Mouse (Mus musculus) hindbrain, postnatal 0 days (tissue): ENCODE results near the gene Wfs1. TPM values are rescaled to one million over a fixed set of nuclear protein-coding genes. Genes with fewer than 3 reads are reported as not detected.
"Not testable (repeated sequence)": the region's sequence is repeated elsewhere in the genome, so short reads cannot be mapped to it uniquely, and the experiment has no call there.

ENCODE experiments used
- ATAC-seq: fragments of 200-750 bp; cut with Nextera tagmentation; 2 replicates; pipeline ENCODE4 v1.8.0; 2017; ENCODE audit warnings: mild to moderate bottlenecking, moderate TSS enrichment, moderate library complexity
- DNase-seq: peaks from one replicate; pipeline ENCODE4 v3.0.0-alpha.2; 2015; ENCODE audit warnings: low spot score
- H3K27ac ChIP-seq: fragments of 300-500 bp; sonication (generic); 2 replicates; pipeline ENCODE4 v1.5.1; 2014; ENCODE audit warnings: mild to moderate bottlenecking
- H3K27me3 ChIP-seq: fragments of 300-500 bp; sonication (generic); 2 replicates; pipeline ENCODE4 v1.6.1; 2014; ENCODE audit warnings: low read length, mixed read lengths; ENCODE audit not compliant: insufficient read depth
- H3K36me3 ChIP-seq: fragments of 300-500 bp; sonication (generic); 2 replicates; pipeline ENCODE4 v1.6.1; 2014; ENCODE audit warnings: low read length, mixed read lengths; ENCODE audit not compliant: insufficient read depth
- H3K4me1 ChIP-seq: fragments of 300-500 bp; sonication (generic); 2 replicates; pipeline ENCODE4 v1.6.1; 2014; ENCODE audit warnings: antibody characterized with exemption, low read length, mixed read lengths; ENCODE audit not compliant: insufficient read depth
- H3K4me2 ChIP-seq: fragments of 300-500 bp; sonication (generic); 2 replicates; pipeline ENCODE4 v1.6.1; 2014; ENCODE audit warnings: low read depth, mild to moderate bottlenecking, low read length, moderate library complexity, mixed read lengths
- H3K4me3 ChIP-seq: fragments of 300-500 bp; sonication (generic); 2 replicates; pipeline ENCODE4 v1.5.1; 2014; ENCODE audit warnings: low read length
- H3K9ac ChIP-seq: fragments of 300-500 bp; sonication (generic); replicated peaks from 2 replicates; pipeline ENCODE4 v1.6.1; 2014; ENCODE audit warnings: mild to moderate bottlenecking, low read length, moderate library complexity, mixed read lengths
- H3K9me3 ChIP-seq: fragments of 300-500 bp; sonication (generic); 2 replicates; pipeline ENCODE4 v1.6.1; 2016; ENCODE audit warnings: low read length, mixed read lengths
- CTCF ChIP-seq: IDR thresholded peaks from 2 replicates; pipeline ENCODE4 v1.5.1; 2016; ENCODE audit warnings: antibody characterized with exemption, control low read depth, low read depth
- WGBS: fragments of 180-500 bp; shearing (Covaris S2); extraction: QIAGEN DNeasy Blood & Tissue Kit; methylation state at CpG from one replicate; pipeline ENCODE4 v1.1.7; 2014; 5-methylcytosine and 5-hydroxymethylcytosine counted together
- polyA plus RNA-seq: library from polyadenylated mRNA; unstranded; fragments of >200 nt; fragmentation: Nextera tagmentation; extraction: Ambion mirVana; gene quantifications from 2 replicates; pipeline ENCODE4 v1.2.1, GENCODE M21; 2015
- total RNA-seq: library from RNA; depleted of rRNA; stranded (reverse); fragments of >200 nt; gene quantifications from 2 replicates; pipeline ENCODE4 v1.2.3, GENCODE M21; 2014

Wfs1 gene
- total and polyA plus RNA-seq, 2 experiments from 2014 or later: 8.7 to 14.0 TPM

- H3K27me3 ChIP-seq: no peaks in the 10 kb centered on the region
- H3K9ac ChIP-seq: no peak overlapping the region
- H3K27ac ChIP-seq: no peak overlapping the region
- WGBS: 26% methylated on average over 5 of the region's 5 CpGs
- ATAC-seq (peak; percentile 41), DNase-seq (peak; percentile 89)
- no peaks in the 10 kb centered on the region for H3K4me1 ChIP-seq
- no peak overlapping the region for H3K4me2 ChIP-seq
- no peaks in the 10 kb centered on the region for H3K9me3 ChIP-seq
- H3K4me3 ChIP-seq: no peak overlapping the region
- peaks cover 9% of the 10 kb centered on the region; the same call in 1 of the 2 replicates for H3K36me3 ChIP-seq
- TF ChIP-seq CTCF: peak; percentile 97
Measured at GRCm38 (mm10) chr5:36946445-36946844, 42.6 kb downstream of the Wfs1 start.

GRCm38 (mm10) chr5:36945713-36946112, 43.3 kb downstream of the Wfs1 start:
- H3K4me2 ChIP-seq: no peak overlapping the region
- H3K9ac ChIP-seq: no peak overlapping the region
- peaks cover 9% of the 10 kb centered on the region; the same call in 1 of the 2 replicates for H3K36me3 ChIP-seq
- no peak for TF ChIP-seq CTCF
- H3K27me3 ChIP-seq: no peaks in the 10 kb centered on the region
- 74% methylated on average over 2 of the region's 2 CpGs for WGBS
- no peaks in the 10 kb centered on the region for H3K4me1 ChIP-seq
- peak overlapping the region; percentile 69 for H3K27ac ChIP-seq
- ATAC-seq: no peak
- no peaks in the 10 kb centered on the region for H3K9me3 ChIP-seq
- DNase-seq: no peak
- no peak overlapping the region for H3K4me3 ChIP-seq

GRCm38 (mm10) chr5:36945102-36945701, 43.8 kb downstream of the Wfs1 start:
- Histone ChIP-seq H3K4me3 (no peak overlapping the region), H3K9ac (no peak overlapping the region), H3K9me3 (no peaks in the 10 kb centered on the region), H3K4me1 (no peaks in the 10 kb centered on the region), H3K4me2 (no peak overlapping the region), H3K27me3 (no peaks in the 10 kb centered on the region), H3K36me3 (peaks cover 9% of the 10 kb centered on the region; the same call in 1 of the 2 replicates), H3K27ac (peak overlapping the region; percentile 69)
- ATAC-seq: peak; percentile 72
- WGBS: 27% methylated on average over 8 of the region's 8 CpGs
- peak; percentile 44 for DNase-seq
- no peak for TF ChIP-seq CTCF

GRCm38 (mm10) chr5:36944552-36944951, 44.5 kb downstream of the Wfs1 start:
- H3K27ac ChIP-seq: peak overlapping the region; percentile 69; the same call in 1 of the 2 replicates
- H3K4me2 ChIP-seq: no peak overlapping the region
- H3K36me3 ChIP-seq: peaks cover 5% of the 10 kb centered on the region; the same call in 1 of the 2 replicates
- no peak overlapping the region for H3K4me3 ChIP-seq
- H3K4me1 ChIP-seq: no peaks in the 10 kb centered on the region
- DNase-seq: no peak
- H3K9me3 ChIP-seq: no peaks in the 10 kb centered on the region
- 71% methylated on average over 5 of the region's 5 CpGs for WGBS
- ATAC-seq: no peak
- H3K27me3 ChIP-seq: no peaks in the 10 kb centered on the region
- H3K9ac ChIP-seq: no peak overlapping the region
- TF ChIP-seq CTCF: no peak

GRCm38 (mm10) chr5:36942446-36942845, 46.6 kb downstream of the Wfs1 start:
- H3K27me3 ChIP-seq: no peaks in the 10 kb centered on the region
- H3K9me3 ChIP-seq: no peaks in the 10 kb centered on the region
- H3K27ac ChIP-seq: no peak overlapping the region
- no peak overlapping the region for H3K4me3 ChIP-seq
- 91% methylated on average over 2 of the region's 2 CpGs for WGBS
- no peaks in the 10 kb centered on the region for H3K4me1 ChIP-seq
- H3K36me3 ChIP-seq: no peaks in the 10 kb centered on the region; the same call in 1 of the 2 replicates
- ATAC-seq: no peak
- H3K4me2 ChIP-seq: no peak overlapping the region
- no peak overlapping the region for H3K9ac ChIP-seq
- peak; percentile 47 for TF ChIP-seq CTCF
- DNase-seq: no peak

GRCm38 (mm10) chr5:36938991-36939390, 50.0 kb downstream of the Wfs1 start:
- 76% methylated on average over 2 of the region's 2 CpGs for WGBS
- not testable (repeated sequence) for H3K27me3 ChIP-seq, H3K4me2 ChIP-seq, H3K9me3 ChIP-seq, DNase-seq, H3K27ac ChIP-seq, ATAC-seq, H3K9ac ChIP-seq, H3K4me3 ChIP-seq, H3K36me3 ChIP-seq
- H3K4me1 ChIP-seq: peaks cover 13% of the 10 kb centered on the region

GRCm38 (mm10) chr5:36938021-36938420, 51.0 kb downstream of the Wfs1 start:
- no peak for TF ChIP-seq CTCF
- WGBS: 85% methylated on average over 5 of the region's 5 CpGs
- Histone ChIP-seq H3K4me3 (no peak overlapping the region), H3K27me3 (no peaks in the 10 kb centered on the region), H3K36me3 (no peaks in the 10 kb centered on the region; the same call in 1 of the 2 replicates), H3K9me3 (no peaks in the 10 kb centered on the region), H3K9ac (no peak overlapping the region), H3K4me2 (no peak overlapping the region), H3K4me1 (peaks cover 13% of the 10 kb centered on the region), H3K27ac (no peak overlapping the region)
- no peak for DNase-seq
- no peak for ATAC-seq
